Mouse (Mus musculus) ES-Bruce4 (cell line): ENCODE measurements around the gene Filip1l. TPM values are rescaled to one million over a fixed set of nuclear protein-coding genes. Genes with fewer than 3 reads are reported as not detected.

Experiments used
- H3K27ac ChIP-seq: 2 replicates; pipeline ENCODE4 v1.5.1; 2012; ENCODE audit warnings: low read length, inconsistent platforms; ENCODE audit not compliant: insufficient read depth
- H3K27me3 ChIP-seq: 2 replicates; pipeline ENCODE4 v1.6.1; 2012; ENCODE audit warnings: mild to moderate bottlenecking, low read length, inconsistent platforms; ENCODE audit not compliant: control insufficient read depth, poor library complexity, insufficient read depth, severe bottlenecking
- H3K36me3 ChIP-seq: 2 replicates; pipeline ENCODE4 v1.6.1; 2012; ENCODE audit warnings: inconsistent platforms, mild to moderate bottlenecking, low read length, moderate library complexity; ENCODE audit not compliant: control insufficient read depth, poor library complexity, insufficient read depth, severe bottlenecking
- H3K4me1 ChIP-seq: one replicate; pipeline ENCODE4 v1.8.1; 2011; ENCODE audit warnings: low read length; ENCODE audit not compliant: control insufficient read depth, insufficient read depth
- H3K4me3 ChIP-seq: 2 replicates; pipeline ENCODE4 v1.5.1; 2011; ENCODE audit warnings: low read depth, mild to moderate bottlenecking, low read length
- H3K9ac ChIP-seq: 2 replicates; pipeline ENCODE4 v1.6.1; 2012; ENCODE audit warnings: low read depth, mild to moderate bottlenecking, inconsistent platforms; ENCODE audit not compliant: poor library complexity, severe bottlenecking
- H3K9me3 ChIP-seq: replicated peaks from 2 replicates; pipeline ENCODE4 v1.6.1; 2012; ENCODE audit warnings: mild to moderate bottlenecking, low read length, inconsistent platforms; ENCODE audit not compliant: control insufficient read depth, poor library complexity, insufficient read depth, severe bottlenecking
- CTCF ChIP-seq: IDR thresholded peaks from one replicate; pipeline ENCODE4 v1.8.1; 2011; ENCODE audit warnings: low read depth, low read length
- EP300 ChIP-seq: IDR thresholded peaks from 2 replicates; pipeline ENCODE4 v1.6.1; 2011; ENCODE audit warnings: low read depth, low read length; ENCODE audit not compliant: insufficient read depth
- POLR2A ChIP-seq: IDR thresholded peaks from one replicate; pipeline ENCODE4 v1.8.1; 2011; ENCODE audit warnings: low read length; ENCODE audit not compliant: insufficient read depth
- polyA plus RNA-seq: library from polyadenylated mRNA; stranded (reverse); fragments of >200 nt; gene quantifications from 2 replicates; pipeline ENCODE4 v1.2.4, GENCODE M21; 2011; ENCODE audit warnings: low read depth; ENCODE audit not compliant: missing spikeins, insufficient read depth, insufficient read length

Gene Filip1l
- polyA plus RNA-seq, 1 experiment: 2.0 TPM

GRCm38 (mm10) chr16:57398387-57399214 lies 45.7 kb downstream of the Filip1l start:
- no peaks in the 10 kb centered on the region for H3K36me3 ChIP-seq
- no peak overlapping the region for H3K27ac ChIP-seq
- H3K9ac ChIP-seq: no peak overlapping the region
- H3K4me3 ChIP-seq: no peak overlapping the region
- TF ChIP-seq POLR2A (no peak), CTCF (peak; percentile 23), EP300 (no peak)
- H3K9me3 ChIP-seq: no peaks in the 10 kb centered on the region
- no peaks in the 10 kb centered on the region for H3K27me3 ChIP-seq
- no peaks in the 10 kb centered on the region for H3K4me1 ChIP-seq

DNA sequence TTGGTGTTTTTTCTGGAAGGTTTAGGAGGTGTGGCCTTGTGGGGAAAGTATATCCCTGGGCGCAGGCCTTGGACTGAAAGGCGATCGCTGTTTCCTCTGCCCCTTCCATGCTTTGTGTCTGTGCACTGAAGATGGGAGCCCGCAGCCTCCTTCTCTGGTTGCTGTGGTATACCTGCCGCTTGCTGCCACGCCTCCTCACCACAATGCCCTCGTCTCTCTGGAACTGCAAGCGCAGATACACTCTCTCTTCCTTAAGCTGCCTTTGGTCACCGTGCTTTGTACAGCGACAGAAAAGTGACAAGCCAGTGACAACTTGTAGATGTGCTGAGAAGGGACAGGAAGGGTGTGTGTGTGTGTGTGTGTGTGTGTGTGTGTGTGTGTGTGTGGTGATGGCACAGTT lies 46.7 kb downstream of the Filip1l start:
- H3K4me1 ChIP-seq: no peaks in the 10 kb centered on the region
- no peaks in the 10 kb centered on the region for H3K9me3 ChIP-seq
- H3K4me3 ChIP-seq: no peak overlapping the region
- H3K9ac ChIP-seq: no peak overlapping the region
- TF ChIP-seq EP300 (no peak), POLR2A (no peak), CTCF (no peak)
- H3K27me3 ChIP-seq: no peaks in the 10 kb centered on the region
- no peaks in the 10 kb centered on the region for H3K36me3 ChIP-seq
- no peak overlapping the region for H3K27ac ChIP-seq

DNA sequence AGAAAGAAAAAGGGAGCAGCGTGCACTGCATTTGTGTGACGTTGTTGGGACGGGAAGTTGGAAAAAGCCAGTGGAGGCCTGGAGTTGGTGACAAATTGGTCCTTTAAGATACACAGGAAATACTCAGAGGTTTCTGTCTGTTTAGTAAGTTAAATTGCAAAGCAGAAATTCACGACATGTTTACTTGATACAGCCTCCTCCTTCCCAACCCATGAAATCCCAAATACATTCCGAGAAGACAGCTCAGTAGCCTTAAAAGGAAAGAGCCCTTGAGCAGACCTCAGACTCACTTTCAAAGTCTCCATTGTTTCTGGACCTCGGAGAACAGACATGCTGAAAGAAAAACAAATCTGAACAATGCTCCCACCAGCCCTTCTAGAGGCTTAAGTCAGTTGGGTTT lies 48.8 kb downstream of the Filip1l start:
- no peak overlapping the region for H3K9ac ChIP-seq
- H3K4me1 ChIP-seq: no peaks in the 10 kb centered on the region
- no peak overlapping the region for H3K27ac ChIP-seq
- H3K27me3 ChIP-seq: no peaks in the 10 kb centered on the region
- no peak for TF ChIP-seq EP300
- TF ChIP-seq POLR2A: no peak
- no peak for TF ChIP-seq CTCF
- H3K36me3 ChIP-seq: no peaks in the 10 kb centered on the region
- H3K9me3 ChIP-seq: no peaks in the 10 kb centered on the region
- H3K4me3 ChIP-seq: no peak overlapping the region

DNA sequence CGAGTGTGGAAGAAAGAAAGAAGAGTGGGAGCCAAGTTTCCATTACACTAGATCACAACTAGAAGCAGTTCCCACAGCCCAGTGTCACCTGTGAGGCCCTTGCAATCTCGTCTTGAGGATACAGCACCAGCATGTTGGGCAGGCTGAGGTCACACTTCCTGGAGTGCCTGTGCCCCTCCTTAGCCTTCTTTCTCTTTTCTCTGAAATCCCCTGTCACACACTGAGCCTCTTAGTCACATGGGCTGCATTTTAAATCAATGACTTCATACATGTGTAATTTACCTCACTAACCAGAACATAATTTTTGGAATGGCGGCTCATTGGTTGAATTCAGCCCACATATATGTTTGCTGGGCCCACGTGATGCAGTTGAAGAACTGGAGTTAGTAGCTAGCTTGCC lies 50.0 kb downstream of the Filip1l start:
- Histone ChIP-seq H3K9me3 (no peaks in the 10 kb centered on the region), H3K4me3 (no peak overlapping the region), H3K27ac (no peak overlapping the region), H3K9ac (no peak overlapping the region), H3K4me1 (no peaks in the 10 kb centered on the region), H3K36me3 (no peaks in the 10 kb centered on the region), H3K27me3 (no peaks in the 10 kb centered on the region)
- no peak for TF ChIP-seq POLR2A
- TF ChIP-seq CTCF: no peak

- no peak for TF ChIP-seq CTCF
- TF ChIP-seq POLR2A: no peak
- TF ChIP-seq EP300: no peak
- Histone ChIP-seq H3K9me3 (no peaks in the 10 kb centered on the region), H3K9ac (no peak overlapping the region), H3K27me3 (no peaks in the 10 kb centered on the region), H3K4me1 (no peaks in the 10 kb centered on the region), H3K4me3 (no peak overlapping the region), H3K36me3 (no peaks in the 10 kb centered on the region), H3K27ac (no peak overlapping the region)
Measured at GRCm38 (mm10) chr16:57403825-57404224, 50.9 kb downstream of the Filip1l start.

GRCm38 (mm10) chr16:57412766-57413165 lies 59.9 kb downstream of the Filip1l start:
- Histone ChIP-seq H3K4me1 (no peaks in the 10 kb centered on the region), H3K36me3 (no peaks in the 10 kb centered on the region), H3K9ac (no peak overlapping the region), H3K27me3 (no peaks in the 10 kb centered on the region), H3K9me3 (0 out of 2 replicates have a peak, but pooled peaks cover 2% of the 10 kb centered on the region), H3K4me3 (no peak overlapping the region), H3K27ac (no peak overlapping the region)
- TF ChIP-seq CTCF: no peak
